Mouse (Mus musculus) bone marrow macrophage, adult 2 months (primary cell): ENCODE data around the gene Tnni1.

Source experiments
- CTCF ChIP-seq: IDR thresholded peaks from 2 replicates; pipeline ENCODE4 v1.5.1; 2012; ENCODE audit warnings: low read depth, mild to moderate bottlenecking, low read length, moderate library complexity
- POLR2A ChIP-seq: IDR thresholded peaks from 2 replicates; pipeline ENCODE4 v1.6.1; 2012; ENCODE audit warnings: mild to moderate bottlenecking, low read depth, low read length, borderline replicate concordance

DNA sequence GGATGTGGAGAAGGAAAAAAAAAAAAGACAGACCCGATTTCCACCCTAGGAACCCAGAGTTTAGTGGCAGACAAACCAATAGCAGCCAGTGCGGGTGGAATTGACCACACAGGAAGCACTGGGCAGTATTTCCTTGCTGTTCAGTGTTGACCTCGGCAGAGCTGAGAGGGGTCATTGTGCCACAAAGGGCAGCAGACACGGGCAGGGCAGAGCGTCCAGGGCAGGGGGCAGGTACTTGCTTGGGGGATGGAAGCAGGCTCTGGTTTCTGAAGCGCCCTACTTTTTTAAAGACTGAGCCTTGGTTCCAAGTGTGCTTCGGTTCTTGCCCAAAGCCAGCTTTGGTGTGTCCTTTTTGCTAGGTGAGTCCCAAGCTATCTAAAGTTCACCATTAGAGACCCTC is 9.0 kb upstream of the Tnni1 start:
- no peak for TF ChIP-seq POLR2A
- TF ChIP-seq CTCF, result no peak
